Mouse (Mus musculus): ENCODE results near the gene Acta2. TPM values are rescaled to one million over a fixed set of nuclear protein-coding genes. Genes with fewer than 3 reads are reported as not detected.

The Acta2 gene
- polyA plus RNA-seq, 1 experiment: 156 TPM

DNA sequence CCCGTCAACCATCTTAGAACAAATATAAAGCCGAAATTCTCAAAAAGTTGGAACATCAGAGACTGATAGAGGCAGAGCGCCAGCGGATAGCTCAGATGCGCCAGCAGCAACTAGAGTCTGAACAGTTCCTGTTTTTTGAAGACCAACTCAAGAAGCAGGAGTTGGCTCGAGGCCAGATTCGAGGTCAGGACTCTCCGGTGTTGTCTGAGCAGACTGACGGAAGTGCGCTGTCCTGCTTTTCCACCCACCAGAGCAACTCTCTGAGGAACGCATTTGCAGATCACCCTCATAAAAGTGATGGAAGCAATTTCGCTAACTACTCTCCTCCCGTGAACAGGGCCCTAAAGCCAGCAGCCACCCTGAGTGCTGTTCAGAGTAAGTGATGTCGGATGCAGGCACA, 21.4 kb downstream of the Acta2 start:
- peaks cover 39% of the 10 kb centered on the region for H3K36me3 ChIP-seq (ENCODE audit: control insufficient read depth, insufficient read depth, low read length)
- no peaks in the 10 kb centered on the region; the same call in 1 of the 2 replicates for H3K4me1 ChIP-seq (ENCODE audit: control insufficient read depth, insufficient read depth, insufficient read length)
- no peak overlapping the region for H3K4me3 ChIP-seq (ENCODE audit: extremely low read depth, insufficient read depth, insufficient read length)
- no peaks in the 10 kb centered on the region for H3K27me3 ChIP-seq (ENCODE audit: control insufficient read depth, insufficient read depth, low read length)
- peak in 1 of 2 experiments; percentile 66 for DNase-seq (ENCODE audit: low read depth in 1 of 2, low spot score in 2 of 2)
- TF ChIP-seq POLR2A (IDR thresholded peaks at IDR 0.05; ENCODE audit: low read depth, low read length) (no peak), CTCF (IDR thresholded peaks at IDR 0.05; ENCODE audit: extremely low read depth, insufficient read depth, insufficient read length, insufficient replicate concordance) (no peak)
- 60% methylated on average over 14 of the region's 14 CpGs for WGBS
- 0 out of 2 replicates have a peak overlapping the region, but pooled peaks have one; percentile 9 for H3K27ac ChIP-seq (ENCODE audit: insufficient read depth, low read length)

DNA sequence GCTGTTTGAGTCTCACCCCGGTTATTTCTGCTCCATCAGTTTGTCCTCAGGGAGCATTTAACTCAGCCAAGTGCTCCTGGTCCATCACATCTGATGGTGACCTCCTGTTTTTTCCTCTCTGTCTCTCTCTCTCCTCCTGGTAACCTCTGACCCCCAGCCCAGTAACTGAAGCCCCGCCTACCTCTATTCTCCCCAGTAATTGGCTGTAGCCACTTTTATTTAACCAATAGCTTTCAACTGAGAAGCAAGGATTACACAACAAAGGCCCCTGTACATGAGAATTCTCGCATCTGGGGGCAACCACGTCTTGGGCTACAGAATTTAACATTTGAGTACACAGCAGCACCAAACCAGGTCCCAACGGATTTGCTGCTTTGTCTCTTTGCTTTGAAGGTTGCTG, 23.1 kb downstream of the Acta2 start:
- Histone ChIP-seq H3K36me3 (ENCODE audit: control insufficient read depth, insufficient read depth, low read length) (peaks cover 36% of the 10 kb centered on the region), H3K27ac (ENCODE audit: insufficient read depth, low read length) (no peak overlapping the region), H3K27me3 (ENCODE audit: control insufficient read depth, insufficient read depth, low read length) (no peaks in the 10 kb centered on the region), H3K4me3 (ENCODE audit: extremely low read depth, insufficient read depth, insufficient read length) (no peak overlapping the region), H3K4me1 (ENCODE audit: control insufficient read depth, insufficient read depth, insufficient read length) (no peaks in the 10 kb centered on the region; the same call in 1 of the 2 replicates)
- 82% methylated on average over 5 of the region's 5 CpGs for WGBS
- TF ChIP-seq CTCF (IDR thresholded peaks at IDR 0.05; ENCODE audit: extremely low read depth, insufficient read depth, insufficient read length, insufficient replicate concordance) (no peak), POLR2A (IDR thresholded peaks at IDR 0.05; ENCODE audit: low read depth, low read length) (no peak)
- no peak for DNase-seq (ENCODE audit: low read depth in 1 of 2, low spot score in 2 of 2)

DNA sequence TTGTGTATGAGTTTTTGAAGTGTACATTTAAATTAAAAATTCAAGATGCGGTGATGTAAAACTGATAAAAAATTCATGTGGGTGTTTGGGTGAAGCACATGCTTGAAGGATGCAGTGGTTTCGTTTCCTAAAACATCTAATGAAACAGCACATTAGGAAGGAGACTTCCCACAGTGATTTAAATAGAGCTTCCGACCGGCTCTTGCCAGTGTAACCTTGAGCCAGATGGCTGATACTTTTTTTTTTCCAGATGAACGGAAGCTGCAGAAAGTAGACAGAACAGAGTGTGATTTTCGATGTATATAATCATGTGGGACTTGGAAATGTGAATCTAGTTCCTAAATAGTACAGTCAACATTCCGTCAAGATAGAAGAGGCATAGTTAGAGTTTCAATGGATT, 23.8 kb downstream of the Acta2 start:
- Histone ChIP-seq H3K4me1 (ENCODE audit: control insufficient read depth, insufficient read depth, insufficient read length) (no peaks in the 10 kb centered on the region; the same call in 1 of the 2 replicates), H3K27ac (ENCODE audit: insufficient read depth, low read length) (no peak overlapping the region), H3K27me3 (ENCODE audit: control insufficient read depth, insufficient read depth, low read length) (no peaks in the 10 kb centered on the region), H3K4me3 (ENCODE audit: extremely low read depth, insufficient read depth, insufficient read length) (no peak overlapping the region), H3K36me3 (ENCODE audit: control insufficient read depth, insufficient read depth, low read length) (peaks cover 37% of the 10 kb centered on the region)
- WGBS: 85% methylated on average over 7 of the region's 7 CpGs
- TF ChIP-seq CTCF (IDR thresholded peaks at IDR 0.05; ENCODE audit: extremely low read depth, insufficient read depth, insufficient read length, insufficient replicate concordance): no peak
- no peak for TF ChIP-seq POLR2A (IDR thresholded peaks at IDR 0.05; ENCODE audit: low read depth, low read length)
- no peak for DNase-seq (ENCODE audit: low read depth in 1 of 2, low spot score in 2 of 2)

DNA sequence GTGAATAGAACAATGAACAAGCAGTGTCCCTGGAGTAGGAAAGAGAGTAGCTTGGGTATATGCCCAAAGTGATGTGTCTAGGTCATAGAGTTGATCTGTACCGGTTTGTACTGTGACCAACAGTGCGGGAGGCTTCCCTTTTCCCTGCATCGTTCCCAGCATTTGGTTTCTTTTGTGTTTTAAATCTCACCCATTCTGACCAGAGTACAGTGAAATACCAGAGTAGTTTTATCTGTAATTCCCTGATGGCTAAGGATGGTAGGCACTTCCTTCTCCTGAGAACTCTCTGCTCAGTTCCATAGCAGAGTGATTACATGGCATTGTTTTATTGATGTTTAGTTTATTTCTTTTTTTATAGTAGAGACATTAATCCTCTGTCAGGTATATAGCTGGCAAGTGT, 32.6 kb downstream of the Acta2 start:
- Histone ChIP-seq H3K4me1 (ENCODE audit: control insufficient read depth, insufficient read depth, insufficient read length) (peaks cover 2% of the 10 kb centered on the region; the same call in 1 of the 2 replicates), H3K27ac (ENCODE audit: insufficient read depth, low read length) (no peak overlapping the region), H3K27me3 (ENCODE audit: control insufficient read depth, insufficient read depth, low read length) (no peaks in the 10 kb centered on the region), H3K4me3 (ENCODE audit: extremely low read depth, insufficient read depth, insufficient read length) (no peak overlapping the region), H3K36me3 (ENCODE audit: control insufficient read depth, insufficient read depth, low read length) (peaks cover 16% of the 10 kb centered on the region)
- no peak for DNase-seq (ENCODE audit: low read depth in 1 of 2, low spot score in 2 of 2)
- TF ChIP-seq CTCF (IDR thresholded peaks at IDR 0.05; ENCODE audit: extremely low read depth, insufficient read depth, insufficient read length, insufficient replicate concordance): no peak
- no peak for TF ChIP-seq POLR2A (IDR thresholded peaks at IDR 0.05; ENCODE audit: low read depth, low read length)
- WGBS: 89% methylated on average over 3 of the region's 3 CpGs

DNA sequence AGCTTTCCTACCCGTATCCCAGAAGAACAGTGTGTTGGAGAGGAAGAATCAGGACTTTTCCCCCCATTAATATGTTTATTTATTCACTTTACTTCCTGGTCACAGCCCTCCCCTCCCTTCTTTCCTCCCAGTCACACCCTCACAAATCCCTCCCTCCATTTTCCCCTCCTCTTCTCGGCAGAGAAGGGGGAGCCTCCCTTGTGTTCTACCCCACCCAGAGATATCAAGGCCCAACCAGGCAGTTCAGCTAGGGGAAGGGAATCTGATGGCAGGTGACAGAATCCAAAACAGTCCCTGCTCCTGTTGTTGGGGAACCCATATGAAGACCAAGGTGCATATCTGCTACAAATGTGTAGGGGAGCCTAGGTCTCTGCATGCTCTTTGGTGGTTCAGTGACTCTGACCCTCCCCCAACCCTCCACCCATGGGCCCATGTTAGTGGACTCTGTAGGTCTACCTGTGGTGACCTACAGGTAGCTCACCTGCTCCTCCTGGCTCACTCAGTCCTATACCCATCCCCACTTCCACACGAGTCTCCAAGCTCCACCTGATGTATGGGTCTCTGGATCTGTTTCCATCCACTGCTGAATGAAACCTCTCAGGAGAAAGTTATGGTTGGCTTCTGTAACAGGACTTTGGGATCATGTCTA, 34.5 kb downstream of the Acta2 start:
- Histone ChIP-seq H3K4me3 (ENCODE audit: extremely low read depth, insufficient read depth, insufficient read length) (no peak overlapping the region), H3K27ac (ENCODE audit: insufficient read depth, low read length) (no peak overlapping the region), H3K4me1 (ENCODE audit: control insufficient read depth, insufficient read depth, insufficient read length) (peaks cover 7% of the 10 kb centered on the region; the same call in 1 of the 2 replicates), H3K27me3 (ENCODE audit: control insufficient read depth, insufficient read depth, low read length) (no peaks in the 10 kb centered on the region), H3K36me3 (ENCODE audit: control insufficient read depth, insufficient read depth, low read length) (peaks cover 6% of the 10 kb centered on the region)
- TF ChIP-seq POLR2A (IDR thresholded peaks at IDR 0.05; ENCODE audit: low read depth, low read length): no peak
- TF ChIP-seq CTCF (IDR thresholded peaks at IDR 0.05; ENCODE audit: extremely low read depth, insufficient read depth, insufficient read length, insufficient replicate concordance): no peak
- DNase-seq (ENCODE audit: low read depth in 1 of 2, low spot score in 2 of 2): no peak
- WGBS: 53% methylated on average over 3 of the region's 3 CpGs

DNA sequence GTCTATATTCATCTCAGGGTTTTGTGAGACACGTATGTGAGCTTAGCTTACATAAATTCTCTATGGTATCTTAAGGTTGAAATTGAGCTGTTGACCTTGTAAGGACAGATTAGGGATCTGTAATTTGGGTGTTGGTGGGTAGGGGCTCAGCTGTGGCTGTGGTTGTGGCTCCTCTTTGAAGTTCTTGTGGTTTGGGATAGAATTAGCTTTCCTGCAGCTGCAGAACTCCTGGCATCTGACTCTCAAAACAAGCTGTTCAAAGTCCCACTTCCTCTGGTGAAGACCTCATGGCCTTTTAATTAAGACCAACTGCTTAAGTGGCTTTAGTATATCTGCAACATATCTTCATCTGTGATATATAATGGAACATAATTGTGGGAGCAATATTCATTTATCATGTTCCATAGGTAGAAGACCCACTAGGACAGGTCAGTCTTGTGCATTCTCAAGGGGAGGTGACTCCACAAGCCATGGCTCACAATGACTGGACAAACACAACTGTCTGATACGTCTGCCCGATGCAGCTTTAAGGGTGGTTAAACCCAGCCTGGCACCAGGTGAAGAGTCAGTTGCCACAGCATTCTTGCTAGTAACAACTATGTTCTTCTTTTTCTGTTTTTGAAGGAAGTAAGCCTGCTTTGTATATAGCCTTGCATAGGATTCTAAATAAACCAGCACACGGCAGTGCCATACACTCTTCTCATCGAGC, 36.0 kb downstream of the Acta2 start:
- WGBS: 24% methylated on average over 5 of the region's 5 CpGs
- no peak for DNase-seq (ENCODE audit: low read depth in 1 of 2, low spot score in 2 of 2)
- H3K27ac ChIP-seq (ENCODE audit: insufficient read depth, low read length): no peak overlapping the region
- peaks cover 4% of the 10 kb centered on the region for H3K36me3 ChIP-seq (ENCODE audit: control insufficient read depth, insufficient read depth, low read length)
- no peak overlapping the region for H3K4me3 ChIP-seq (ENCODE audit: extremely low read depth, insufficient read depth, insufficient read length)
- H3K4me1 ChIP-seq (ENCODE audit: control insufficient read depth, insufficient read depth, insufficient read length): peaks cover 7% of the 10 kb centered on the region; the same call in 1 of the 2 replicates
- H3K27me3 ChIP-seq (ENCODE audit: control insufficient read depth, insufficient read depth, low read length): no peaks in the 10 kb centered on the region
- TF ChIP-seq POLR2A (IDR thresholded peaks at IDR 0.05; ENCODE audit: low read depth, low read length) (no peak), CTCF (IDR thresholded peaks at IDR 0.05; ENCODE audit: extremely low read depth, insufficient read depth, insufficient read length, insufficient replicate concordance) (no peak)

DNA sequence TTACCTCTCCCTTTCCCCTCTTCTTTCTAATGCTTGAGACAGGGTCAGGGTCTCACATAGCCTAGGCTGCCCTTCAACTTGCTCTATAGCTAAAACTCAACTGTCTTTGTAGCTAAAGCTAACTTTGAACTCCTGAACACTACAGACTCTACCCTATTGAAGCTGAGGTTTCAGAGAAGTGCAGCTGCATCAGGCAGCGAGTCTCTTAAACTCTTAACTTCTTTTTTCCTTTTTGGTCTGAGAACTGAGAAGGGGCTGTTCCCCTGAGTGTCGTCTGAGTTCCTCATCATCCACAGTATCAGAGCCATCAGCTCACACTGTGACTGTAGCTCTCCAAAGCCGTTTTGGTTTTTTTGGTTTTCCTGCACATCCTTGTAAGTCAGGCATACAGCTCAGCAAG, 37.6 kb downstream of the Acta2 start:
- Histone ChIP-seq H3K27me3 (ENCODE audit: control insufficient read depth, insufficient read depth, low read length) (no peaks in the 10 kb centered on the region), H3K4me3 (ENCODE audit: extremely low read depth, insufficient read depth, insufficient read length) (no peak overlapping the region), H3K4me1 (ENCODE audit: control insufficient read depth, insufficient read depth, insufficient read length) (peaks cover 7% of the 10 kb centered on the region; the same call in 1 of the 2 replicates), H3K36me3 (ENCODE audit: control insufficient read depth, insufficient read depth, low read length) (peaks cover 4% of the 10 kb centered on the region), H3K27ac (ENCODE audit: insufficient read depth, low read length) (no peak overlapping the region)
- DNase-seq (ENCODE audit: low read depth in 1 of 2, low spot score in 2 of 2): no peak
- no peak for TF ChIP-seq POLR2A (IDR thresholded peaks at IDR 0.05; ENCODE audit: low read depth, low read length)
- no peak for TF ChIP-seq CTCF (IDR thresholded peaks at IDR 0.05; ENCODE audit: extremely low read depth, insufficient read depth, insufficient read length, insufficient replicate concordance)
- WGBS: 10% methylated on average over 3 of the region's 3 CpGs

All from spleen, adult 2 months (tissue).